Mouse (Mus musculus) liver, embryonic 14.5 days (tissue): ENCODE measurements around the gene Gm27179.
"Not testable (repeated sequence)": the region's sequence is repeated elsewhere in the genome, so short reads cannot be mapped to it uniquely, and the experiment has no call there.

ENCODE experiments used
- CTCF ChIP-seq: IDR thresholded peaks from 2 replicates; pipeline ENCODE4 v1.5.1; 2016; ENCODE audit warnings: antibody characterized with exemption, low read depth, control low read depth
- EP300 ChIP-seq: IDR thresholded peaks from 2 replicates; pipeline ENCODE4 v1.6.1; 2016; ENCODE audit warnings: antibody characterized with exemption, low read depth

DNA sequence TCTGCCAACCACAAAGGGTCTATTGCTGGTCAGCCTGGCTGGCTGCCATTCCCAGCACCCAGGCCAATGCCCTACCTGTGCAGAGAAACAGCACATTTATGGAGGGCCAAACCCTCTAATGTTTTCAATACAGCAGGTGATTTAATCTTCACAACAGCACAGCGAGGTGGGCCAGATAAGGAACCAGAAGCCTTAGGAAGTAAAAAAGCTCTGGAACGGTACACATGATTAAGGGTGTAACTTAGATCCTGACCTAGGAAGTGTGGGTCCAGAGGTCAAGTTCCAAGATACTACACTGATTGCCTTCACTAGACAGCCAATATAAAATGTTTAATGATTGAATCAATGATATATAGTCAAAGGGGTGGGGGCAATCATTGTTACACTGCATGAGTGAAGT lies 8.5 kb upstream of the Gm27179 start:
- TF ChIP-seq CTCF, EP300: not testable (repeated sequence)
